Mouse (Mus musculus) adrenal gland (tissue): Measurements from ENCODE around the gene Rtbdn.

ENCODE experiments used
- intact Hi-C: fragments of 180-260 bp; cut with DNase I; formaldehyde crosslinking; loops from one replicate; pipeline ENCODE4 v1.15.1; 2025

The Rtbdn gene

DNA sequence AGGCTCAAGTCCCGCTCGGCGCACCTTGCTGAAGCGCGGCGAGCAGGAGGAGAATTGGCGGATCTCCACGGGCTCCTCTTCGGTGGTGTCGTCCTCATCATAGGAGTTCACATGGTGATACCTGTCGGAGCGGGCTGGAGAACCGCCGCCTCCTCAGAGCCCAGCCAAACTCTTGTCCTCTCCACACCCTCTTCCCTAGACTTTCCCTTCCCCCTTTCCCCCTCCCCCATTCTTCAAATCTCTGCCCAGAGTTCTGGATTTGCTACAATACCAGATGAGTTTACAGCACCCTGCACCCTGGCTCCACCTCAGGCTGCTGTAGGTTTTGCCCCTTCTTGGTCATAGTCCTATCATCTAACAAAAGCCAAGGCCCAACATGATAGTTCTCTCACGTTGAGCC, 28.1 kb upstream of the Rtbdn start:
- intact Hi-C loops: loop anchor here (5.0 kb wide), 1 partner anchor 34 kb away; no protein-coding TSS in a partner anchor

DNA sequence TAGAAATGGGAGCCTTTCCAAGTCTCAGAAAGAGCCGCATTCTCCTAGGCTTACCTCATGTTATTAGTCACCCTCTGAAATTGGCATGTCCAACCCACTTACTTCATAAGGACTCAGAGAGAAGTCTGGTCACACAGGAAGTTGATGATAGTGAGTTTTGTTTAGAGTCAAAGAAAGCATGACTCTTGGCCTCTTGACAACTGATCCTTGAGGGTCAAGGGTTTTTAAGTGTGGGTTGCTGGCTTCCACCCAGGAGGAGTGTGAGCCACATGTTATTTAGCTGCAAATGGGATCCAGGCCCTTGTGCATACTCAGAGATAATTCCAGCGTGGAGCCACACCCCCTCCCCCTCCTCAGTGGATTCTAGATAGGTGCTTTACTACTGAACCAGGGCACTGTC, 25.2 kb upstream of the Rtbdn start:
- intact Hi-C loops: no loop called here

DNA sequence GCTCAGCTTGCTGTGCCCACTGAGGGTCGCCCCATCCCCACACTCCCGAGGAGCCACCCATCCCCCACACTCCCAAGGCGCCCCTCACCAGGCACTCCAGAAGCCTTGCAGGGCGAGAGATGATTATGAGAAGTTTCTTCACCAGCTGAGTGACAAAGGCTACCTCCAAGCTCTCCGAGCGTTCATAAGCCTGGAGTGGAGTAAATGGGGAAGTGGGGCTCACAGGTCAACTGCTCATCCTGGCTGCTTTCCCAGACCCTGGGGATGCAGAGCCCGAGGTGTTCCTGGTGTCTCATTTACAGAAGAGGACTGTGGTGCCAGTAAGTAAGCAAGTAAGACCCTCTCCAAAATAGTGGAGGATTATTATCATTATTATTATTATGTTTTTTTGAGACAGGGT, 21.2 kb upstream of the Rtbdn start:
- intact Hi-C loops: loop anchor here (5.0 kb wide), 1 partner anchor 72 kb away; no protein-coding TSS in a partner anchor

DNA sequence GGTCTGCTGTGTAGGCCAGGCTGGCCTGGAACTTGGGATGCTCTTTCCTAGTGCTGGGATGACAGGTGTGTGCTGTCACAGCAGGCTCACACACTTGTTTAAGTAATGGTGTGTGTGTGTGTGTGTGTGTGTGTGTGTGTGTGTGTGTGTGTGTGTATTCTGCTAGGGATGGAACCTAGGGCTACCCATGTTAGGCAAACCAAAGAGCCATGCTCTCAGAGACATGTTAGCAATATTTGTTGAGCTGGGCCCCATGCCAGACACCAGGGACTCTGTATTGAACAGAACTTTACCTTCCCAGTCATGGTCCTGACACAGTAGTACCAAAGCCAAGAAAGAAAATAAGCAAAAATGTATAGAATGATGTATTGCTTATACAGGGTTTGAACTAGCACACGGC, 19.3 kb upstream of the Rtbdn start:
- intact Hi-C loops: loop anchor here (5.0 kb wide), 1 partner anchor 70 kb away; no protein-coding TSS in a partner anchor

DNA sequence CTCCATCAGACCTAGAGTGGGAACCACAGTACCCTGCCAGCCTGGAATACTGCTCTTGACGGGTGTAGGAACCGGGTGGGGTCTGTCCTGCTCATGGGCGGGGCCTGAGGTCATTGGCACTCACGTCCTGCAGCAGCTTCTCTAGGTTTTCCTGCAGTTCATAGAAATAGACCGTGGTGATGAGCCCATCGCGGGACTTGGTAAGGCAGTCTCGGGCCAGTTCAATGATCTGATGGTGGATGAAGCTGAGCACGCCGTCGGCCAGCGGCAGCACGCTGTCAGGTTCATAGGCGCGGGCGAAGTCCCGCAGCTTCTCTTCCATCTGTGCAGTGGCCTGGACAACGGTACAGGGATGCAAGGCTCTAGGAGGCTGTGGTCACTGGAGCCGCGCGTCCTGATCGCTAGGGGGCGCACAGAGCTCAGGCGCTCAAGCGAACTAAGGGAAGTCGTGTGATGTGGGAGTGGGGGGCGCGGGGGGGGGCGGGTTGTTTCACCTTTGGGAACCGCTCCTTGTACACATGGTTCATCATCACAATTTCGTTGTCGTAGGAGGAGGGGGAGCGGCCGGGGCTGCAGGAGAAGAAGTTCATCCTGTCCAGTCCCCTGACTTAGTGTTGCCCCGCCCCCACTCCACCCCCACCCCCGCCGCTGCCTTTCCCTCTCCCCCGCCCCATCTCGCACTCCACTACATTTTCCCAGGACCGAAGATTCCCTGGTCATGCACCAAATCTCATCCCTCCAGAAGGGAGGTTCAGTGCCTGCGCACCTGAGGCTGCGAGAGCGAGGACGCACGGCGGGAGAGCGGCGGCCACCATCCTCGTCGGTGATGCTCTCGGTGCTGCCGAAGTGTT, 18.1 kb upstream of the Rtbdn start:
- intact Hi-C loops: loop anchor here (5.0 kb wide), 1 partner anchor 69 kb away; no protein-coding TSS in a partner anchor

DNA sequence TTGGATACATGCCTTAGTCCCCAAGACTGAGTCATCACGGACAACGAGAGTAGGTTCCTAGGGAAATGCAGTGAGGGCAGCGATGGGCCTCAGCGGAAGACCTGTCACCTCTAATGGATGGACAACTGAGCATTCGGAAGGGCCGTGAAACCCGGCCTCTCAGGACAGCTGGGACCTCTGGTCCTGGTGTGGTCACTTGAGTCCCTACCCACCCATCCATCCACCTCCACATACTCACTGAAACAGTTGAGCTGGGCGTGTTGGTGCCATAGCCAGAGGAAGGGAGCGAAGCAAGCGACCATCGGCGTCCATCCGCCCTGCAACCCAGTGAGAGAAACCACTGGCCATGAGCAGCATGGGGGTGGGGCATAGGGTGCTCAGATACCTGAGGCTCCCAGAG, 16.2 kb upstream of the Rtbdn start:
- intact Hi-C loops: no loop called here

DNA sequence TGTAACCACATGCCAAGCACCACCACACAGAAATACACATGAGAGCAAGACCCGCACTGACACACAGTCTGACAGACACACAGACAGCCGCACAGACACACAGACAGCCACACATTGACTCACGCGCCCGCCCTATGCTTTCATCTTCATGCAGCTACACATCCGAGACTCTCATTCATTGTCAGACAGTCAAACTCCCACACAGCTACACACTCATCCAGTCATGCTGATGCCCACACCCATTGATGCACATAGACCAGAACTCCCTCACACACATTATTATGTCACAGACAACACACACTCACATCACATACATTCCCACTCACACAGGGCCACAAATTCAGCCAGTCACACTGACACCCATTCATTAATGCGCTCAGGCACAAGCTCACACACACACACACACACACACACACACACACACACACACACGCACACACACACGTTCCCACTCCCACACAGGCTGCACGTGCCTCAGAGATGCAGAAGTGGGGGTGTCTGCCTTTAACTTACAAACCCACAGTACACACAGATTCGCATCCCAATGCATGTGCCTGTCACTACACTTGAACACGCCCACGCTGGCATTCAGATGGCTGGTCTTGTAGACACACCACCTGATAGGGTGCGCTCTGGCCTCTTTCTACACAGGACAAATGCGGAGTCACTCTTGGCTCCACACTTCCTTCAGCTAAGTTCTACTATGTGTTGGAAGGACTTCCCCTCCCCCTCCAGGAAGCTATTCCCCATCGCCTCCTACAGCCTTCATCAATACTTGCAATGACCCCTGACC, 12.8 kb upstream of the Rtbdn start:
- intact Hi-C loops: no loop called here

DNA sequence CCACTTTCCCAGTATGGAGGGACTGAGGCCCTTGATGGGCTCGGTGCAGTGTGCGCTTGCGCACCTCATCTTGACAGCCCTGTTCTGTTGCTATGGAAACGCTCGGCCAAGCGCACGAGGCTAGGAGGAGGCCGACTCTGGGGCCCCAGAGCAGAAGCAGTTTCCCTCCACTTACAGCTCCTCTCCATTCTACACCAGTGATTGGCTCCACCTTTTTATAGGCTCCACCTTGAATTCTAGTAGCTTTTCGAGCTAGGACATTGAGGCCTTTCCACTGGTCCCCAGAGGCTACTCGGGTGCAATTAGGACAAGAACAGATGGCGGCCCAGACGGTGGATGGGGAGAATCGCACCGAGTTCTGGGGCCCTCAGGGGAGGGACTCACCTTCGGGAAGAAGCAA, 11.9 kb upstream of the Rtbdn start:
- intact Hi-C loops: no loop called here

DNA sequence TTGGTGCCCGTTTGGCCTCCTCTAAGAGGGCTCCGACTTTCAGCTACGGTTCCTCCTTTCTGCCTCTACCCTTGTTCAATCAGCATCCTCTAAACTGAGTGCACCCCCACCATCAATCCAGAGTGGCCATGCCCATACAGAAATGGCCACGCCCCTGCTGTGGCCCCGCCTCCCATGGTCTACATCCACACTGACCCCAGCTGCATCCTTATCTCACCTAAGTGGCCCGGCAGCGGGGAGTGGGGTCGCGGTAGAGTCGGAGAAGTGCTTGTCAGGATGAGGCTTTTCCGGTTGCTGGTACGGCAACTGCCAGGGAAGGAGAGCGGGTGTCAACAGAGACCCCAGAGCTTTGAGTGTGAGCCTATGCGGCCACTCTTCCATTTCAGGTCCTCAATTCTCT, 11.3 kb upstream of the Rtbdn start:
- intact Hi-C loops: no loop called here

DNA sequence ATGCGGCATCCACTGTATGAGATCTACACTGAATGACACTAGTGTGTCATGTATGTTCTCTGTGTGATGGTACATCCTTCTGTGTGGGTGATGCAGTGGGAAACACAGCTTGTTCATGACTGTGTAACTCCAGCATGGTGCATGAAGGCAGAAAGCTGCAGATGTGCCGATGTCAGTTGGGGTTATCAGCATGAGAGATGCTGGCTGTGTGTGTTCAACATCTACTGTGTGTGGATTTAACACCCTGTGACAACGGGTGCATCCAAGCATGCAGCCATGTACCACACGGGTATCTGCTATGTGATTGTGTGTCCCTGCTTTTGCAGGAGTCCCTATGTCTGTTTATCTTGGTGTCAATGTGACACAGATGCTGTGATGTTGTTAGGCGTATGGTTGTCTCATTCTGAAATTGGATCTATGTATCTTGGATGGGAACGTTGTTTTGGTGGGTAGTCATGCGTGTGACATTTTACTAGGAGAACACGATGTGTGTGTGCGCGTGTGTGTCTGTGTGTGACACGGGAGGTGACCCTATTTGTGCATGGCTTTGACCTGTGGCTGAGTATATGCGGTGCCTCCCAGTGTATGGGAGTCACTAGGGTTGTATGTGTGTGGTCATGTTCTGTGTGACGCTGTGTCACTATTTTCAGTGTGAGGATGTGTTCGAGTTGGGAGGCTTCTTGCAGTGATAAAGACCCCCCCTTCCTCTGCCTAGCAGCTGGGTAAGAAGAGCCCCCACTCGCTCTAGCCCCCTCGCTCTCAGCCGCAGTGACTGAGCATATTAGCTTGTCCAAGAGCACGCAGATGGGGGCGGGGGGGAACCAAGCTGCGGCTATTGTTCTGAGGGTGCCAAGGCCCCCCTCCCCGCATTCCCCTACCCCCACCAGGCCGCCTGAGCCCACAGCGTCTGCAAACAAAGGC, 10.5 kb upstream of the Rtbdn start:
- intact Hi-C loops: no loop called here

DNA sequence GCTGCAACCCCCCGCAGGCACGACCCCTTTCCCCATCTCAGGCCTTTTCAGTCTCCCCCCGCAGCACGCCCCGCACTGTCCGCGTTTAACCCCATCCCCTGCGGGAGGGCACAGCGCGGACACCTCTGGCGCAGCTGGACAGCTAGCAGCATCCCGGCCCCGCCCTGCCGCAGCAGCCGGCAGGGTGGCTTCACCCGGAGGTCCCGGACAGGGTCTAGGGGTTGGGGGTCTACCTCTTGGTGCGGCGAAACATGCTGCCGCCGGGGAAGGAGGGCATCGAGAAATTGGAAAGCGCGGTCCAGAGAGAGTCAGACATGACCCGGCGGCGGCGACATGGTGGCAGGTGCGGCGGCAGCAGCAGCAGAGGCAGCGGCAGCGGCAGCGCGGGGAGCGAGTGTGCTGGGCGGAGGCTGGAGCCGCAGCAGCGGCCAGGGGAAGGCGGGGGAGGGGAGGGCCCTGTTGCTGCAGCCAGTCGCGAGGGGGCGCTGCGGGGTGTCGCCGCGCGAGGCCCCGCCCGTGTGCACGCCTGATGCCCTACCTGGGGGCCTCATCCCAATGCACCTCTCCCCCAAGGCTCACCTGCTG, 9.7 kb upstream of the Rtbdn start, which contains the start of gene Mast1:
TSS of gene Mast1 (minus strand) at position 398 of the 585 bp plus-strand sequence.
- intact Hi-C loops: no loop called here

DNA sequence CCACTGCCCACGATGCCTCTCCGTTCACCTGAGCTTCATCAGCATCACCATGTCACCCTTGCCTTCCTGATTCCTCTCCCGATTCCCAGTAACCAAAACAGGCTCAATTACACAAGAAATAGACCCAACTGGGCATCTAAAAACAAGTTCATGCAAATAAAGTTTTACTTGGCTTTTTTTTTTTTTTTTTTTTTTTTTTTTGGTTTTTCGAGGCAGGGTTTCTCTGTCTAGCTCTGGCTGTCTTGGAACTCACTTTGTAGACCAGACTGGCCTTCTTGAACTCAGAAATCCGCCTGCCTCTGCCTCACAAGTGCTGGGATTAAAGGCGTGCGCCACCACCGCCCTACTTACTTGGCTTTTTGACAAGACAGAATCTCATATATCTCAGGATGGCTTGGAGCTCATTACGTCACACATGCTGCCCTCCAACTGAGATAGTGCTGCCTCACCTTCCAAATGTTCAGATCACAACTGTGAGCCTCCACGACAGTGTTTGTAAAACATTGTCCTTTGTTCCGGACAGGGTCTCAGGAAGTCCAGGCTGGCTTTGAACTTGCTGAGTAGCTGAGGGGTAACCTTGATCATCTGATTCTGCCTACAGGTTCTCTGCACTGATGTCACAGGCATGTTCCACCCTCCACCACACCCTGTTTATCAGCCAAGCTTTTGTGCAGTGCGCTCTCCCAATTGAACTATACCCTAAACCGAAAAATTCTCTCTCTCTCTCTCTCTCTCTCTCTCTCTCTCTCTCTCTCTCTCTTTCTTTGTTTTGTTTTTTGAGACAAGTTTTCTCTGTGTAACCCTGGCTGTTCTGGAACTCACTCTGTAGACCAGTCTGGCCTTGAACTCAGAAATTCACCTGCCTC, 8.9 kb upstream of the Rtbdn start:
- intact Hi-C loops: no loop called here

DNA sequence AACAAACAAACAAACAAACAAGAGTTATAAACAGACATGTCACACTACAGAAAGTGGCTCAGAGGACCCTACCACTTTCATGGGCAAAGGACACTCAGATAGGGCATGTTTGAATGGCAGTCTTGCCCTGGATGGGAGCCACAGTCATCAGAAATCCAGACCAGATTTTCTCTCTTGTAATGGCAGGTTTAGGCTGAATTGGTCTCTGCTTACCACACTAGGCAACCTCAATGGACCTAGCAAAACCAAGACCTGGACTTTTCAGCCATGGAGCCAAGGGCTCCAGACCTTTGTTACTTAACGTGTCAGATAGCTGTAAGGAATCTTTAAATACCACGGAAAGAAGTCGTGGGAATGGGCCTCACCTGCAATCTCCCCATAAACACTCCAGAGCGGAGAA, 3.1 kb upstream of the Rtbdn start:
- intact Hi-C loops: no loop called here

DNA sequence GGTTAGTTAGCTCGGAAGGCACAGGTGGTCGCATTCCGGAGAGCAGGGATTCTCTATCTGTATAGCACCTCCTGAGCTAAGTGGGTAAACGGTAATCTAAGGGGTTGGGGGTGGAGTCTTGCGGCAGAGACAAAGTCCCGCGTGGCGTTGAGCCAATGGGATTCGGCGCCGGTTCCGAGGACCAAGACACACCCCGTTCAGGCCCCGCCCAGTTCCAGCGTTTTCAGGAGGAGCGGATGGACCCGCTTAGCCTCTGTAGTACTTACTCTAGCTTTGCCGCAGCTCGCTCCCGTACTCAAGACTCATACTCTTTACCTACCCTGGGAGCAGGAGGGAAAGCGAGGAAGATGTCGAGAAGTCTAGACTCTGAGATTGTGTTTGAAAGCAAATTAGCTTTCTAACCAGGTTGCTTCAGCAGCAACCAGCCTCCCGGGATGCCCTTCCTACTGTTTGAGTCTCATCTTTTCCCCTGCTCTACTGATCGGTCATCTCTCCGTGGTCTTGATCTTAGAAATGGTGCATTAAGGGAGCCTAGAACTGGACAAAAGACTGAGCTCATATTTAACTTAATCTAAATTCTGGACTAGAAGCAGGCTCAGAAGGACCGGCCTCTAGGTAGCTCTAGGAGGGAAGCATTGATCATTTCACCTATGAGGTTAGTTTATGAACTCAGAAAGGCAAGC, 2.2 kb upstream of the Rtbdn start:
- intact Hi-C loops: no loop called here

DNA sequence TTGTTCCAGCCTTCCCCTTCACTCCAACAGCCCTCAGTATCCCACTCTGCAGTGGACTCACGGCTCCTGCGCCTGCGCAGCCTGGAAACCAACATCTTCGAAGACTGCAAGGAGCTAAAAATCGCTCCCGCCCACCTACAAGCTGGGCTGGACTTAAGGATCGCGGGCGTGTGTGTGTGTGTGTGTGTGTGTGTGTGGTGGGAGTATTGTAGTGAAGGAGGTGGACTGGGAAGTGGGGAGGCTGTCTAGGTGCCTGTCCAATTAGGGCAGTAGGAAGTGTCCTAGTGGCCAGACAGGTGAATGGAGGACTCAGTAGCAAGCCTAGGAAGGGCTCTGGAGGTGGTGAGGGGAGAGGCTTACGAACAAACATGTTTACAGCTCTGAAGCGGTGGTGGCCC, 1.6 kb upstream of the Rtbdn start:
- intact Hi-C loops: no loop called here

DNA sequence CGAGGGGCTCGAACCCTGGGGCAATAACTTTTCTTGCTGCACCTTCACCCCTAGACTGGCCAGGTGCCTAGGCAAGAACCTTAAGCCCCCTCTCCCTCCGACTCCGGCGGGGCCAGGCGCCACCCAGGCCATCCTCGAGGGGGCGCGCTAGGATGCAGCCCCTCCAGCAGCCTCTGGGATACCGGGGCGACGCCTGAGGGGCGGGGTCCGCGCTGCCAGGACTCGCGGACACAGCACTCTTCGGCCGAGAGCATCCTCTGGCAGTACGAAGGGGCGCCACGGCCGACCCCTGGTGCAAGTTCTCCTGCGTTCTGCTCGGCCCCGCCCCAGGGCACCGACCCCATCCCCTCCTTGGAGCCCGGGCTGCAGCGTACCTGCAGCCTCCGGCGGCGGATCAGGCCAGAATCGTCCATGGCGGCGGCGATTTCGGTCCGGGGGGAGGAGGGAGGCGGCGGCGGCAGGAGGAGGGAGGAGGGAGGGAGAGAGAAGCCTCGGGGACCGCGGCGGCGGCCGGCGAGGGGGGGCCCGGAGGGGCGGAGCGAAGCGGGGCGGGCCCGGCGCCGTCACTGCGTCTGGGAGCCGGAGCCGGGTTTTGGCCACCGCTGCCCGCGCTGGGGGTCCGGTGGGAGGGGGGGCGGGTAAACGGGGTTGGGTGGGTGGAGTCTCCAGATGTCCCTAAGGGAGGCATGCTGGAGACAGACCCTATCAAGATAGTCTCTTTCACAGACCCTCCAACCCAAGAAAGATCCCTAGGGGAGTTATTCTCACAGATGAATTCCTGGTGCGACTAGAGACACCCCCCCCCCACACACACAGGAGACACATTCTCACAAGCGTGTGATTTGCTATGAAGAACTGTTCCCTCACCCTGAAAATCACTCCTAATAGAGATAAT, 911 bp upstream of the Rtbdn start:
- intact Hi-C loops: no loop called here

DNA sequence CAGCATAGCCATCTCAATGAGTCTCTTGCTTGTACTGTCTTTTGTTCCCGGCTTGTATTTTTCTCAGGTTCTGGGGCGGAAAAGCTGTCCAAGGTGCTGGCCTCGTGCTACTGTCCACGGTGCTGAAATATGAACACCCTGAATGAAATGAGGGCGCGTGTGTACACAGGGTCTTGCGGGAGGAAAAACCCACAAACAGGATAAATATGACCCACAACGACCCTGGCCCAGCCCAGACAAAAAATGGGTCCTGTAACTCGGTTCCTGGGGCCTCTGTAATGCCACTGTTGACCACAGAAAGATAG, 402 bp downstream of the Rtbdn start:
- intact Hi-C loops: no loop called here

DNA sequence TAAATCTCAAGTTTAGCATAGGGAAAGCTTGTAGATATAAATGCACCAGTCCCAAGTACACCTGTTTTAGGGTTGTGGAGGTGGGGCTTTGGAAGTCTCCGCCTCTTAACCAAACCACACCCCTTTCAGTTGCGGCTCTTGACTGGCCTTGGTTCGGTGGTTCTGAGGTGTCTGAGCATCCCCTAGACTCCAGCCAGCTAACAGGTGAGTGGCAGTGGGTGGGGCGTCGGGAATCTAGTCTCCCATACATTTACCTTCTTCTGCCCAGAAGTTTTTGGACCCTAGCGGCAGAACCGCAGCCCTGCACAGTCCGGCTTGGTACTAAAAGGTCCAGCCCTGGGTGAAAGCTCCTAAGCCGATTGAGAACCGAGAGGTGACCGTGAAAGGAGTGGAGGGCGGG, 3.0 kb downstream of the Rtbdn start:
- intact Hi-C loops: loop anchor here (5.0 kb wide), 1 partner anchor 32 kb away; no protein-coding TSS in a partner anchor
